Mouse (Mus musculus): ENCODE measurements around the gene Rasa3. TPM values are rescaled to one million over a fixed set of nuclear protein-coding genes. Genes with fewer than 3 reads are reported as not detected.

Rasa3 gene
- total and polyA plus RNA-seq, 3 experiments, result 22.4 to 28.0 TPM; not detected in 1

DNA sequence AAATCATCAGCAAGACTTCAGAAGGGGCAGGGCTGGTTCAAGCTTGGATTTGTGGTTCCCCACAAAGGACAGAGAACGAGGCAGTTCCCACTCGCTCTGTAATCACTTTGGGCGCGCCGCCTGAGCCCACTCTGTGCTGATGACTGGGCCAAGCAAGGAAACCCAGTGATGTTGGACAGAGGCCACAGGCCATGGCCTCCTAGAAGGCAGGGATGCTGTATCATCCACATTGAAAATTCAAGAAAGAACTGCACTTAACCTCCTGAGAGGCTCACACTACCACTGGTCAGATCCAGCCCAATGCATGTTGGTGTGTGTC is 22.4 kb downstream of the Rasa3 start:
- Histone ChIP-seq H3K27me3 (ENCODE audit: control insufficient read depth in 1 of 2, insufficient read depth in 2 of 2, low read length in 2 of 2) (no peaks in the 10 kb centered on the region), H3K9ac (ENCODE audit: control insufficient read depth, low read depth, low read length, poor library complexity, severe bottlenecking) (no peak overlapping the region), H3K79me2 (ENCODE audit: control insufficient read depth, insufficient read depth, low read length, poor library complexity) (0 out of 2 replicates have a peak, but pooled peaks cover 1% of the 10 kb centered on the region), H3K27ac (ENCODE audit: control insufficient read depth, low read depth, low read length) (no peak overlapping the region), H3K36me3 (ENCODE audit: control insufficient read depth in 1 of 2, insufficient read depth in 2 of 2, low read length in 2 of 2) (no peaks in the 10 kb centered on the region), H3K9me3 (replicated peaks; ENCODE audit: insufficient read depth, low read length) (no peaks in the 10 kb centered on the region), H3K4me1 (ENCODE audit: control insufficient read depth in 1 of 2, insufficient read depth in 2 of 2, low read length in 2 of 2) (no peaks in the 10 kb centered on the region; a peak in 1 of 4 replicates), H3K4me3 (ENCODE audit: control insufficient read depth in 1 of 2, insufficient read depth in 1 of 2, low read depth in 2 of 2, low read length in 2 of 2) (no peak overlapping the region)
- DNase-seq (ENCODE audit: low read depth, low spot score), result no peak
- TF ChIP-seq MEF2A (IDR thresholded peaks at IDR 0.05; ENCODE audit: extremely low read depth, insufficient replicate concordance, low read depth, low read length, poor library complexity, severe bottlenecking) (no peak), CHD1 (IDR thresholded peaks at IDR 0.05; ENCODE audit: low read depth, low read length) (no peak), SIN3A (IDR thresholded peaks at IDR 0.05; ENCODE audit: low read length) (no peak), TBP (IDR thresholded peaks at IDR 0.05; ENCODE audit: low read depth, low read length) (no peak), ELF1 (IDR thresholded peaks at IDR 0.05; ENCODE audit: low read depth, low read length) (no peak), RAD21 (IDR thresholded peaks at IDR 0.05; ENCODE audit: low read depth, low read length) (no peak), HCFC1 (IDR thresholded peaks at IDR 0.05; ENCODE audit: low read depth, low read length) (no peak), EP300 (IDR thresholded peaks at IDR 0.05; ENCODE audit: low read depth in 1 of 2, low read length in 2 of 2) (no peak), MYB (IDR thresholded peaks at IDR 0.05; ENCODE audit: low read depth, low read length) (no peak), TCF12 (IDR thresholded peaks at IDR 0.05; ENCODE audit: low read depth, low read length) (no peak), CHD2 (IDR thresholded peaks at IDR 0.05; ENCODE audit: low read length) (no peak), ZC3H11A (IDR thresholded peaks at IDR 0.05; ENCODE audit: low read depth, low read length) (no peak), NRF1 (IDR thresholded peaks at IDR 0.05; ENCODE audit: insufficient read depth, low read depth, low read length, poor library complexity, severe bottlenecking) (no peak), GABPA (IDR thresholded peaks at IDR 0.05; ENCODE audit: low read depth, low read length) (no peak), SMC3 (IDR thresholded peaks at IDR 0.05; ENCODE audit: low read depth, low read length) (no peak), JUND (IDR thresholded peaks at IDR 0.05; ENCODE audit: low read depth, low read length) (no peak)

DNA sequence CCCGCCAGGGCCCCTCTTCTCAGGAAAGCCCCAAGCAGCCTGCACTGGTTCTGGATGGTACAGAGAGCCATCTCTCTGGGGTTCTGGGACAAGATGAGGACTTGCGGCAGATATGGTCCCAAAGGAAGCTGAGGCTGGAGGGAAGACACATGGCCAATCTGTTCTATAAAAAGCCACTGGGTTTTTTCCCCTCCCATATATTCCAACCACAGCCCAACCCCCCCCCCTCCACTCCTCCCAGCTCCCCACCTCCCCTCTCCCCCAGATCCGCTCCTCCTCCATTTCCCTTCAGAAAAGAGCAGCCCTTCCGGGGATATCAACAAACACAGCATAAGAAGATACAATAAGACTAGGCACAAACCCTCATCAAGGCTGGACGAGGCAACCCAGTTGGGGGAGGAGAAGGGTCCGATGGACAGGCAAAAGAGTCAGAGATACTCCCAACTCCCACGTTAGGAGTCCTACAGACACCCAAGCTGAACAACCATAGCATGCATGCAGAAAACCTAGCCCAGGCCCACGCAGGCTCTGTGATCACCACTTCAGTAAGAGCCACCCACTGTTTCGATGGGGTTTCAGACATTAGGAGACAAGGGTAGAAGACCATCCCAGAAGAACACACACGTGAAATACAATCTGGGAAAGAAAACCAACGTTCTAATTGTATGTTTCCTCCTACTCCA is 22.9 kb downstream of the Rasa3 start:
- Histone ChIP-seq H3K9me3 (replicated peaks; ENCODE audit: insufficient read depth, low read length) (no peaks in the 10 kb centered on the region), H3K36me3 (ENCODE audit: control insufficient read depth in 1 of 2, insufficient read depth in 2 of 2, low read length in 2 of 2) (no peaks in the 10 kb centered on the region), H3K79me2 (ENCODE audit: control insufficient read depth, insufficient read depth, low read length, poor library complexity) (0 out of 2 replicates have a peak, but pooled peaks cover 1% of the 10 kb centered on the region), H3K4me3 (ENCODE audit: control insufficient read depth in 1 of 2, insufficient read depth in 1 of 2, low read depth in 2 of 2, low read length in 2 of 2) (no peak overlapping the region), H3K27me3 (ENCODE audit: control insufficient read depth in 1 of 2, insufficient read depth in 2 of 2, low read length in 2 of 2) (no peaks in the 10 kb centered on the region), H3K27ac (ENCODE audit: control insufficient read depth, low read depth, low read length) (no peak overlapping the region), H3K4me1 (ENCODE audit: control insufficient read depth in 1 of 2, insufficient read depth in 2 of 2, low read length in 2 of 2) (peaks cover 0 to 2% of the 10 kb centered on the region in 2 experiments; a peak in 2 of 4 replicates), H3K9ac (ENCODE audit: control insufficient read depth, low read depth, low read length, poor library complexity, severe bottlenecking) (no peak overlapping the region)
- TF ChIP-seq CTCF (IDR thresholded peaks at IDR 0.05 in 2 of 3, conservative IDR thresholded peaks at IDR 0.05 in 1 of 3; ENCODE audit: control insufficient read depth in 1 of 3, insufficient read depth in 1 of 3, low read depth in 2 of 3, low read length in 3 of 3, poor library complexity in 1 of 3, severe bottlenecking in 1 of 3) (no peak), TBP (IDR thresholded peaks at IDR 0.05; ENCODE audit: low read depth, low read length) (no peak), SIN3A (IDR thresholded peaks at IDR 0.05; ENCODE audit: low read length) (no peak), RAD21 (IDR thresholded peaks at IDR 0.05; ENCODE audit: low read depth, low read length) (no peak), POLR2AphosphoS5 (IDR thresholded peaks at IDR 0.05; ENCODE audit: borderline replicate concordance, low read depth, low read length) (no peak), RCOR1 (IDR thresholded peaks at IDR 0.05; ENCODE audit: low read depth, low read length) (no peak), MAFK (IDR thresholded peaks at IDR 0.05; ENCODE audit: borderline replicate concordance, low read depth, low read length) (no peak)
- DNase-seq (ENCODE audit: low read depth, low spot score), result no peak

All from MEL (cell line).